Mouse (Mus musculus) ES-E14 (cell line): ENCODE data around the gene 5730596B20Rik.

Experiments
- CHD2 ChIP-seq: IDR thresholded peaks from 2 replicates; pipeline ENCODE4 v1.6.1; 2014; ENCODE audit warnings: mild to moderate bottlenecking, low read depth, low read length, inconsistent platforms
- HCFC1 ChIP-seq: IDR thresholded peaks from 2 replicates; pipeline ENCODE4 v1.6.1; 2012; ENCODE audit warnings: low read length, inconsistent platforms, borderline replicate concordance; ENCODE audit not compliant: insufficient read depth
- MAFK ChIP-seq: IDR thresholded peaks from 2 replicates; pipeline ENCODE4 v1.6.1; 2014; ENCODE audit warnings: mild to moderate bottlenecking, low read depth, low read length, inconsistent platforms; ENCODE audit not compliant: insufficient read depth
- ZC3H11A ChIP-seq: IDR thresholded peaks from 2 replicates; pipeline ENCODE4 v1.6.1; 2012; ENCODE audit warnings: low read depth, mild to moderate bottlenecking, inconsistent platforms, low read length, borderline replicate concordance
- ZNF384 ChIP-seq: IDR thresholded peaks from 2 replicates; pipeline ENCODE4 v1.6.1; 2012; ENCODE audit warnings: low read depth, low read length, inconsistent platforms

GRCm38 (mm10) chr6:52166431-52167077, 10.7 kb upstream of the 5730596B20Rik start:
- TF ChIP-seq HCFC1 (no peak), CHD2 (no peak), MAFK (no peak), ZNF384 (no peak), ZC3H11A (no peak)
